8 mouse cellular contexts compared by ENCODE assay signal in the genomic region with DNA sequence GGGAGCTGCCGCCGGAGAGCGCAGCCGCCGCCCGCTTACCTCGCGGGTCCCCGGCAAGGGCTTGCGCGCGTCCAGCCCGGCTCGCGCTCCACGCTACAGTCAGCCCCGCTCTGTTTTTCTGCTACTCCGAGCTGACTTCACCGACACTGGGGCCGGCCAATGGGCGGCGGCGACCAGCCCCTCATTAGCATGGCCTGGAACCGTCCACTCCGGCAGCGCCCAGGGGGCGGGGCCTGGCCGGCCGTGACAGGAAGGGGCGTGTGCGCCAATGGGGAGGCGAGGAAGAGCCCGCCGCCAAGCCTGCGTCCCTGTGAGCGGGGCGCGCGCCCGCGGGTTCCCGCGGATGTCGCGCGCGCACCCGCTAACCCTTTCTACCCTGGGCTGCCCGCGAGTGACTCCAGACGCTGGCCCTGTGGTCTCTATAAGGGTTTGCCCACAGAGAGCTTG. TPM values are rescaled to one million over a fixed set of nuclear protein-coding genes. Genes with fewer than 3 reads are reported as not detected.
A peak's percentile ranks its signal among the peaks of the same experiment; 100 is the strongest.
DNase-seq lines count a peak whose midpoint lies in the region; ATAC-seq lines count a peak whose summit lies in the region.

A gene (minus strand): TSS at position 148 of the 447 bp plus-strand sequence.

- peak within 1 kb of the TSS; percentile 77 for H3K4me3 ChIP-seq in hindbrain, embryonic 11.5 days (ENCODE audit: low read depth, low read length)

- H3K36me3 ChIP-seq in hindbrain, embryonic 11.5 days (ENCODE audit: control insufficient read depth, insufficient read depth, low read length), result no peaks in the 10 kb centered on the region

- H3K4me1 ChIP-seq in hindbrain, embryonic 11.5 days (replicated peaks; ENCODE audit: control insufficient read depth, insufficient read depth, low read length), result no peaks in the 10 kb centered on the region

- peak within 1 kb of the TSS; percentile 59 for H3K4me2 ChIP-seq in hindbrain, embryonic 11.5 days (replicated peaks; ENCODE audit: low read depth, low read length)

- peak within 1 kb of the TSS; percentile 85 for H3K9ac ChIP-seq in hindbrain, embryonic 11.5 days (ENCODE audit: low read depth, low read length)

- peak within 1 kb of the TSS; percentile 86 for H3K27ac ChIP-seq in hindbrain, embryonic 11.5 days (ENCODE audit: low read depth, low read length)

- 0% methylated on average over 48 of the region's 51 CpGs for WGBS in hindbrain, embryonic 11.5 days

- ATAC-seq in hindbrain, embryonic 11.5 days (ENCODE audit: low FRiP score), result peak; percentile 98

- no peaks in the 10 kb centered on the region for H3K9me3 ChIP-seq in hindbrain, embryonic 11.5 days (ENCODE audit: control insufficient read depth, low read length)

- no peaks in the 10 kb centered on the region for H3K27me3 ChIP-seq in hindbrain, embryonic 11.5 days (ENCODE audit: control insufficient read depth, insufficient read depth, low read length)

- DNase-seq in Muller cell, postnatal 12 days (ENCODE audit: inconsistent ontology term), result peak; percentile 99
- peak; percentile 98 for DNase-seq in cerebellum, adult 9-11 months
- peak; percentile 90 to 96 for DNase-seq in frontal cortex, adult 2 months (ENCODE audit: extremely low spot score in 1 of 2, low spot score in 1 of 2)
- DNase-seq in hindbrain, embryonic 11.5 days (ENCODE audit: low spot score), result peak; percentile 99
- peak; percentile 92 to 96 for DNase-seq in layer of hippocampus, postnatal 10 days (ENCODE audit: low spot score in 2 of 2)
- peak; percentile 98 for DNase-seq in lung, postnatal 10 days
- peak; percentile 96 for DNase-seq in ovary, postnatal 36 days (ENCODE audit: low spot score)
- peak; percentile 96 for DNase-seq in thymus, postnatal 25 days

RNA-seq across cellular contexts. Expression of the gene that starts here (rescaled TPM):
- 88.1 and 100.0 TPM in 2 replicates for polyA plus RNA-seq in frontal cortex, adult 2 months (2012; rRNA removed)
- 82.7 and 97.2 TPM in 2 replicates for polyA plus RNA-seq in hindbrain, embryonic 11.5 days (2014; fragmentation: Nextera tagmentation; extraction: Ambion mirVana)
- total RNA-seq in layer of hippocampus, postnatal 10 days (2021), result 100 to 1,000 TPM; 147 to 148 TPM

Comparison
In these comparisons a context has a peak if more than half of its experiments do, and no peak if none do; other contexts are left out.
1. Peak in every context shown above with its lines: DNase-seq, ATAC-seq, H3K4me3 ChIP-seq and H3K27ac ChIP-seq.